Mouse (Mus musculus) embryonic stem cell, embryonic (primary cell): ENCODE results near the gene Rrbp1.

Experiments
- CTCF ChIA-PET, 4 experiments: fragments of 300-600 bp in 2 of 4; fragments of 350-600 bp in 2 of 4; sonication (Branson Sonifier 250); formaldehyde crosslinking; loops; one replicate each; lab custom pipeline; 2022; ENCODE audit warnings: inconsistent platforms in 2 of 4; lab: Charles Lee
- POLR2A ChIA-PET, 4 experiments: fragments of 300-600 bp in 2 of 4; fragments of 350-600 bp in 2 of 4; sonication (Branson Sonifier 250); formaldehyde crosslinking; loops; one replicate each; lab custom pipeline; 2022; ENCODE audit warnings: antibody characterized with exemption in 4 of 4, inconsistent platforms in 1 of 4; lab: Charles Lee

Gene Rrbp1

DNA sequence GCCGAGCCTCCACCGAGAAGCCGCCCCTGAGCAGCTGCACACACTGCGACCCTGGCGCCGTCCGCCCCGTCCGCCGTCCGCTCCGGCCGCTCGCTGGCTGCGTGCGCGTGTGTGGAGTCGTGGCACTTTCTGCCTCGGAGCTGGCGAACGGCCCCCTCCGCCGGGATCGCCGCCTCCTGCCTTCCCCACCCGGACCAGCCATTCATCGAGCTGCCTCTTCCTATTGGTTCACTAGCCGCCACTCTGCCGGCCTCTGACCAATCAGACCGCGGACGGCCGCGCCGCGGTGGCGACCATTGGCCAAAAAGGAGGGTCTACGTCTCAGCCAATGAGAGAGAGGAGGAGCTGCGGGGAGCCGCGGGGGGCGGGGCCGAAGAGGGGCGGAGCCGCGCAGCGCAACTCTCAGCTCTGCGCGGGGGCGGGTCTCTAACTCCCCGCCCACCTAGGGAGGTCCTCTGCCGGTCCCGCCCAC lies at the start of gene Rrbp1:
Gene Rrbp1 (minus strand): TSS at position 184 of the 472 bp plus-strand sequence.
- CTCF ChIA-PET, result interaction anchor here (0.5 to 1.5 kb wide), 15 partner anchors 28 to 424 kb away, joined by 3 to 7 read pairs (median 4); partner anchors contain the start of gene Dstn (in 1 of the 4)

GRCm38 (mm10) chr2:144057735-144058134 lies 46.7 kb upstream of the Rrbp1 start:
- ChIA-PET CTCF (no interaction called here), POLR2A (no interaction called here)

More for the DNA sequence above, at the start of gene Rrbp1:
- POLR2A ChIA-PET, result interaction anchor here (0.6 to 1.8 kb wide), 101 partner anchors 8 to 1456 kb away, joined by 3 to 33 read pairs (median 4); partner anchors contain the start of genes Dstn (in 3 of the 4), Mgme1 (in 2 of the 4), Snx5 (in 2 of the 4) and Bfsp1 (in 1 of the 4)

DNA sequence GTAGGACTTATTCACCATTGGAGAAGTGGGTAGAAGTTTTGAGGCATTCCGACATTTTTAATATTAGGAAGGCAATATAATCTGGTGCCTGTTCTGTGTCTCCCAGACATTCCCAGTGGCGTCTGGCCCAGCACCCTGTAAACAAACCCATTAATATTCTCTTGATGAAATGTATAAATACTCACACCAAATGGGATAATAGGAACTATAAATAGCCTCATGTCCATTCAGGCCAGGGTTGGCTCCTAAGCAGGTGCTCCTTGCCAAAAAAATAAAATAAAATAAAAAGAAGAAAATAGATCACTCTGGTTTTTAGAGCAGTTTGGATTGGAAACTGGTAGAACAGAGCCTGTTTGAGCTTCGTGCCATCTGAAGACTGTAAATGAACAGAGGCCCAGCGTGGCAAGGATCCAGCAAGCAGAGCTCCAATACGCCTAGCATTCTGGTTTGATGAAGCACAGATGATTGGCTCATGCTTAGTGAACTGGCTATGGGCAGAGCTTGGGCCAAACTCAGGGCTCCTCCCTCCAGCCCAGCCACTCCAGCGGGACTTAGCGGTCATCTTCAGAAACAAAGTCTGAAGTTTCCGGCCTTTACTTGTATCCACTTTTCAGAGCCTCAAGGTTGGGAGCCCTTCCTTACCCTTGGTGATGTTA lies 41.5 kb upstream of the Rrbp1 start:
- ChIA-PET POLR2A (interaction anchor here in 1 of 4 experiments (2.0 kb wide), 1 partner anchor 41 kb away, joined by 5 read pairs; the partner anchor contains the start of gene Rrbp1), CTCF (no interaction called here)

DNA sequence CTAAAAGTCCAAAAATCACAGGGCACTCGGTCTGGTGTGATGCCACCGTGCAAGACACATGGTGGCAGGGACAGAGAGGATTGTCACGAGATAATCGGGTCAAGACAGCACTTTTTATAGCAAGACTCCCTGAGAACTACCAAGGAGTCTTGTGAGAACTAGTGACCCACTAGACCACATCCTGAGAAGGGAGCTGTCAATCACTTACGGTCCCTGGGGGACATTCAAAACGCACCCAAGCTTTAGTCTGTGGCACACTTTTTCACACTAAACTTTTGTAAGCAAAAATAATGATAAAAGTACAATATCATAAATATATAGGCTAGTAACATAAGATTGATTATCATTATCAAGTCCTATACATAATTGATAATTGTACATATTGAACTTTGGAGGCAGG lies 39.8 kb upstream of the Rrbp1 start:
- ChIA-PET POLR2A (interaction anchor here in 2 of 4 experiments (1.1 to 2.0 kb wide), 2 partner anchors 18 to 40 kb away, joined by 3 to 5 read pairs; partner anchors contain the start of genes Banf2 (in 1 of the 2) and Rrbp1 (in 1 of the 2)), CTCF (interaction anchor here in 1 of 4 experiments (0.5 kb wide), 1 partner anchor 164 kb away, joined by 4 read pairs; no protein-coding TSS in a partner anchor)

GRCm38 (mm10) chr2:144050146-144050680 lies 39.1 kb upstream of the Rrbp1 start:
- CTCF ChIA-PET, result no interaction called here
- POLR2A ChIA-PET, result interaction anchor here in 2 of 4 experiments (1.1 to 2.0 kb wide), 2 partner anchors 17 to 39 kb away, joined by 3 to 5 read pairs; partner anchors contain the start of genes Banf2 (in 1 of the 2) and Rrbp1 (in 1 of the 2)

DNA sequence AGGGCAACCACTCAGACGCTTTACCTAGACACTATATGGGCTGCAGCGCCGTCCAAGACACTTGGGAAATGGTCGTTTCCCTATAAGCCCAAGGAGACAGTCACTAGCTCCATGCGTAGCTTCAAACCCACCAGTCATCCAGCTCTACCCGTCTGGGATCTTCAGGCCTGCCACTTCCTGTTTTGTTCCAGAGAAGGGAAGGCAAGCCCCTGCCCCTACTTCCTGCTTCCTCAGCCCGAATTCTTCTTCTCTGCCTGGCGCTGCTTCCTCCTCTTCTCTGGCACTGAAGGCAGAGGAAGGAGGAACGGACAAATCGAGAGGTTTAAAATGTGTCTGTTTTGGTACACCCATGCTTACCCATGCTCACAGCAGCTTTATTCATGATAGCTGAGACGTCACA lies 35.9 kb upstream of the Rrbp1 start:
- ChIA-PET CTCF (no interaction called here), POLR2A (interaction anchor here in 1 of 4 experiments (1.0 to 1.3 kb wide), 3 partner anchors 14 to 167 kb away, joined by 3 read pairs; partner anchors contain the start of gene Banf2)

- POLR2A ChIA-PET, result interaction anchor here in 1 of 4 experiments (1.0 to 1.3 kb wide), 2 partner anchors 14 to 168 kb away, joined by 3 read pairs; no protein-coding TSS in a partner anchor
- CTCF ChIA-PET, result no interaction called here
Measured at GRCm38 (mm10) chr2:144045756-144046560, 34.9 kb upstream of the Rrbp1 start.

DNA sequence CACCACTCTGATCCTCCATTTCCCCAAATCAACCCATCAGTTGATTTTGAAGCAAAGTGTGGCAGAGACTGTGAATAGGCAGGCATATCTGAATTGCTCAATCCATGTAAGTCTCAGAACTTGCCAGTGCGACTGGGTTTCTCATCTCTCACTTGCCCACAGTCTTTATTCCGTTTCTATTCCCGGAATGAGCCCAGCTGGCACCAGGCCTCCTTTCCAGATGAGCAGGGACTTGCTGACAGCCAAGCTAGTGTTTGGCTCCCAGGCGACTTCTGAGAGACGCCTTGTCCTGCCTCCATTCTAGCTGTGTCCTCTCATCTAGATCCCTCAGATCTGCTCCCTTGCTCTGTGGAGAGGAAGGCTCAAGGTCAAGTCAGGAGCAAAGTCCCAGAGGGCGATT lies 33.7 kb upstream of the Rrbp1 start:
- POLR2A ChIA-PET, result interaction anchor here in 1 of 4 experiments (1.0 kb wide), 1 partner anchor 33 kb away, joined by 3 read pairs; the partner anchor contains the start of gene Rrbp1

GRCm38 (mm10) chr2:144032664-144033063 lies 21.6 kb upstream of the Rrbp1 start, which contains the start of gene Banf2:
Gene Banf2, plus strand, starts transcription at chr2:144033059.
- ChIA-PET CTCF (no interaction called here), POLR2A (interaction anchor here in 1 of 4 experiments (0.6 to 1.0 kb wide), 4 partner anchors 8 to 107 kb away, joined by 3 read pairs; no protein-coding TSS in a partner anchor)

More for the DNA sequence above, 33.7 kb upstream of the Rrbp1 start:
- CTCF ChIA-PET, result no interaction called here

DNA sequence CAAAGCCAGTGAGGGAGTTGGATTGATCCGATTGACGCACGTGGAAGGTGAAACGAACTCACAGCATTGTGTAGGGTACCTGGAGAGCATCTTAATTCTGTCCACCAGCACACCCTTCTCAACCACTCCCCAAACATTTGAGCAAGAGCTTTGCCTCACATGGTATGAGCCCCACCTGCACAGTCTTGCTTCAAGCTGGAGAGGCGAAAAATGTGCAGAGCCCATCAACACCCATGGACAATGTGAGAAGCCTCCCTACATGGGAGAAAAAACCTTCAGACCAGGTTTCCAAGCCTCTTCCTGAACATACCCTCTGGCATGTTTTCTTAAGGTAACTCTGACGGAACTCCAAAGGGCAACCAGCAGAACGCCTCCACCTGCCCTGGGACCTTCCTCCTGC lies 19.7 kb upstream of the Rrbp1 start:
- POLR2A ChIA-PET, result interaction anchor here in 1 of 4 experiments (1.2 to 1.3 kb wide), 2 partner anchors 16 to 24 kb away, joined by 3 read pairs; no protein-coding TSS in a partner anchor
- CTCF ChIA-PET, result no interaction called here

DNA sequence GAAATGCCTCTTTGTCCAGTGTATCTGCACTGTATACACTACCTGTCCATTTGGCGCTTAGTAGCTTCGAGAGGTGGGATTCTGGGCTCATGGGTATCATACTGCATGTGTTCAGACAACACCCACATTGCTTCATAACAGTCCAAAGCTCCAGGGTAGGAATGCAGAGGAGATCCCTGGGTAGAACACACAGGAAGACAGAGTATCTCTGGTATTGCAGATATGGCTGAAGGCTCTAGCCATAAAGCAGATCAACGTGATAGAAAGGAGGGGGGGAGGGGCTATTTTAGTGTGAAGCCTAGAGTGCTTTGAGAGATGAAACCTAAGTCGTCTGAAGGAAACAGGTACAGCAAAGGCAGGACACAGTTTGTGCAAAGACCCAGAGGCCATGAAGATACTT lies 15.4 kb upstream of the Rrbp1 start:
- POLR2A ChIA-PET, result interaction anchor here in 1 of 4 experiments (0.7 to 0.9 kb wide), 2 partner anchors 10 to 60 kb away, joined by 3 read pairs; no protein-coding TSS in a partner anchor
- CTCF ChIA-PET, result no interaction called here

DNA sequence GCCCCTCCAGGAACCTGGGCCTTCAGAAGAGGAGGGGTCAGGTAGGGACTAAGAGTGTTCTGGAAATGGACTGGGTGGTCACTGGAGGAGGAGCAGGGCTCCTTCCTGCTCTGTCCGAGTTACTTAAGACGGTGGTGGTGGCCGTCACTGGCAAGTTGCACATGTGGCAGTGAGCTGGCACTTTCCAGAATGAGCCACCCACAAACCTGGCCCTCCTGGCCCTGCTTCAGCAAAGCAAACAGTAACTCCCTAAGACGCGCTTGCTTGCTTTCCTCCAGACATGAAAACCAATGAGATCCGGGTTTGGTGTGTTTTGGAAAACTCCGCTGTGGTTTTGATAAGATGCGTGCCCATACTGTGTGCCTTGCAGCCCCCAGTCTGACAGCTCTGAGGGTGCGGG lies 14.3 kb upstream of the Rrbp1 start:
- CTCF ChIA-PET, result no interaction called here

GRCm38 (mm10) chr2:144022441-144022840 lies 11.4 kb upstream of the Rrbp1 start:
- ChIA-PET CTCF (no interaction called here), POLR2A (interaction anchor here in 2 of 4 experiments (2.2 to 2.5 kb wide), 2 partner anchors 11 to 12 kb away, joined by 9 to 10 read pairs; partner anchors contain the start of gene Rrbp1 (in 2 of the 2))

More for the DNA sequence above, 14.3 kb upstream of the Rrbp1 start:
- POLR2A ChIA-PET, result interaction anchor here in 1 of 4 experiments (1.1 kb wide), 1 partner anchor 105 kb away, joined by 3 read pairs; no protein-coding TSS in a partner anchor

GRCm38 (mm10) chr2:144019971-144020370 lies 8.9 kb upstream of the Rrbp1 start:
- CTCF ChIA-PET, result no interaction called here
- POLR2A ChIA-PET, result no interaction called here

DNA sequence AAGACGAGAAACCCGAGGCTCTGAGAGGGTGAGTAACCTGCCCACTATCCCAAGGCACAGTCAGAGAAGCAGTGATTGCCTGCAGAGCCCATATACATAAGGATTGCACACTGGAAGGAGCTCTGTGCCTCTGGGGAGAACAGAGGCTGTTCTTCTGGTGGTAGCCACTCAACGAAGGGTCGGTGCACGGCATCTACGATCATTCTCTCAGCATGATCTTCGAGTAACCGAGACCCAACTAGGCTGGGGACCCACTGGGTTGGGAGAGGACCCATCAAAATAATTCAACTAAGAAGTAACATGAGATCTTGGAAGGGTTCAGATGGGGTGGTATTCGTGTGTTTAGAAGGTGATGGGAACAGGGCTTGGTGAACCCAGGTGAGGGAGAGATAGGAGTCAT lies 4.8 kb upstream of the Rrbp1 start:
- ChIA-PET POLR2A (interaction anchor here in 1 of 4 experiments (1.0 to 1.4 kb wide), 3 partner anchors 10 to 128 kb away, joined by 3 to 4 read pairs (median 3); no protein-coding TSS in a partner anchor), CTCF (no interaction called here)

DNA sequence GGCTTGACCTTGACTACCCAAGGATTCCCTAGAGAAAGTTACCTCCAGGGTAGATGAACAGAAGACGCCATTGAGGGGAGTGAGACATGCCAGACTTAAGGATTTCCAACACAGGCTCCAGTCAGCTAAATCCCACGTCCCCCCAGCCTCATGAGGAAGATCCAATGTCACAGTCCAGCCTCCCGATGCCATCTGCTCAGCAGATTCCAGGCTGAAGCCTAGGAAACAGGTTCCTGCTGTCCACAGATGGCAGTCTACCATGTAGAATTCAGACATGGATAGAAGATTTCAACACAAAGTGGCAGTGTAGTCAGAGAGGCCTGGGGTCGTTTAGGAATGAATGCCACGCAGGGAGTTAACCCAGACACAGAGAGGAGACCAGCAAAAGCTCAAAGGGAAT lies 3.4 kb upstream of the Rrbp1 start:
- ChIA-PET CTCF (interaction anchor here in 1 of 4 experiments (0.5 kb wide), 1 partner anchor 12 kb away, joined by 3 read pairs; no protein-coding TSS in a partner anchor), POLR2A (no interaction called here)

DNA sequence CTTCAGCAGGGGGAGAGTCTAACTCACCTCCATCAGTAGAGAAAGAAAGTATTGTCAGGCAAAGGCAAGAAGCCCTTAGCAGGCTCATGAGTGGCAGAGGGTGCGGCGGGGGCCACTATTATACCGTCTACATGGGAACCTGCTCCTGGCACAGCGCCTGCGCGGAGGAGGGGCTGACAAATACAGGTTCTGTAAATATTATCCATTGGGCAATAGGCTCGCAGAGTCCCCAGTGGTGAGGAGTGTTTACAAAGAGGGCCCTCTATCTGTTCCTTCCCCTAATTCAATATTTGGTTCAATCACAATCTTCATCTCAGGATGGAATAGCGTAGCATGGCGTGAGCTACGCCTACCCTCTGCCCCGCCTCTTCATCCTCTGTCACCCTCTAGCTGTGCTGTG lies 3.0 kb upstream of the Rrbp1 start:
- ChIA-PET POLR2A (no interaction called here), CTCF (interaction anchor here in 1 of 4 experiments (0.5 kb wide), 1 partner anchor 12 kb away, joined by 3 read pairs; no protein-coding TSS in a partner anchor)
